Mouse (Mus musculus) forebrain, embryonic 13.5 days (tissue): Measurements from ENCODE around the gene Tmf1. TPM values are rescaled to one million over a fixed set of nuclear protein-coding genes. Genes with fewer than 3 reads are reported as not detected.

Experiments
- ATAC-seq: fragments of 200-750 bp; cut with Nextera tagmentation; 2 replicates; pipeline ENCODE4 v1.8.0; 2017
- H3K27ac ChIP-seq: fragments of 300-500 bp; sonication (generic); 2 replicates; pipeline ENCODE4 v1.5.1; 2015; ENCODE audit warnings: inconsistent platforms, mild to moderate bottlenecking, moderate library complexity
- H3K27me3 ChIP-seq: fragments of 300-500 bp; sonication (generic); 2 replicates; pipeline ENCODE4 v1.6.1; 2015; ENCODE audit warnings: mild to moderate bottlenecking, inconsistent platforms
- H3K36me3 ChIP-seq: fragments of 300-500 bp; sonication (generic); 2 replicates; pipeline ENCODE4 v1.6.1; 2015; ENCODE audit warnings: mild to moderate bottlenecking, inconsistent platforms; ENCODE audit not compliant: poor library complexity, severe bottlenecking
- H3K4me1 ChIP-seq: fragments of 300-500 bp; sonication (generic); 2 replicates; pipeline ENCODE4 v1.6.1; 2015; ENCODE audit warnings: inconsistent platforms
- H3K4me2 ChIP-seq: fragments of 300-500 bp; sonication (generic); 2 replicates; pipeline ENCODE4 v1.6.1; 2015; ENCODE audit warnings: inconsistent platforms, mild to moderate bottlenecking, moderate library complexity
- H3K4me3 ChIP-seq: fragments of 300-500 bp; sonication (generic); 2 replicates; pipeline ENCODE4 v1.5.1; 2015; ENCODE audit warnings: mild to moderate bottlenecking, inconsistent platforms
- H3K9ac ChIP-seq: fragments of 300-500 bp; sonication (generic); 2 replicates; pipeline ENCODE4 v1.6.1; 2015; ENCODE audit warnings: mild to moderate bottlenecking, inconsistent platforms
- H3K9me3 ChIP-seq: fragments of 300-500 bp; sonication (generic); replicated peaks from 2 replicates; pipeline ENCODE4 v1.6.1; 2016; ENCODE audit warnings: inconsistent platforms
- WGBS: fragments of 180-500 bp; shearing (Covaris S2); methylation state at CpG from one replicate; pipeline ENCODE4 v1.1.7; 2015; 5-methylcytosine and 5-hydroxymethylcytosine counted together
- polyA plus RNA-seq: library from polyadenylated mRNA; unstranded; fragments of >200 nt; fragmentation: Nextera tagmentation; extraction: Ambion mirVana; gene quantifications from 2 replicates; pipeline ENCODE4 v1.2.1, GENCODE M21; 2015

Gene Tmf1
- polyA plus RNA-seq = 41.0 and 43.1 TPM in 2 replicates

GRCm38 (mm10) chr6:97178491-97179366, at the start of gene Tmf1:
Gene Tmf1, minus strand, starts transcription at chr6:97179122.
- Histone ChIP-seq H3K9me3 (no peaks in the 10 kb centered on the region), H3K4me3 (peak within 1 kb of the TSS; percentile 92), H3K27me3 (no peaks in the 10 kb centered on the region), H3K9ac (peak within 1 kb of the TSS; percentile 95), H3K36me3 (peaks cover 23% of the 10 kb centered on the region), H3K4me1 (peaks cover 19% of the 10 kb centered on the region), H3K27ac (peak within 1 kb of the TSS; percentile 88), H3K4me2 (peak within 1 kb of the TSS; percentile 63)
- ATAC-seq = peak; percentile 98
- WGBS = under 1% methylated on average over 62 of the region's 80 CpGs

- WGBS = 97% methylated on average over 9 of the region's 9 CpGs
Observed at GRCm38 (mm10) chr6:97227067-97227847, 48.3 kb upstream of the Tmf1 start.

GRCm38 (mm10) chr6:97226083-97226491, 47.2 kb upstream of the Tmf1 start:
- WGBS = 23% methylated on average over 1 of the region's 1 CpGs

More at GRCm38 (mm10) chr6:97227067-97227847, 48.3 kb upstream of the Tmf1 start:
- H3K4me1 ChIP-seq = peaks cover 10% of the 10 kb centered on the region
- no peaks in the 10 kb centered on the region for H3K9me3 ChIP-seq
- no peak overlapping the region for H3K4me2 ChIP-seq
- peaks cover 36% of the 10 kb centered on the region for H3K36me3 ChIP-seq
- no peaks in the 10 kb centered on the region for H3K27me3 ChIP-seq
- H3K9ac ChIP-seq = no peak overlapping the region
- H3K4me3 ChIP-seq = no peak overlapping the region
- ATAC-seq = no peak
- no peak overlapping the region for H3K27ac ChIP-seq

GRCm38 (mm10) chr6:97224505-97224904, 45.6 kb upstream of the Tmf1 start:
- Histone ChIP-seq H3K9me3 (no peaks in the 10 kb centered on the region), H3K4me1 (peaks cover 23% of the 10 kb centered on the region), H3K4me3 (no peak overlapping the region), H3K27ac (no peak overlapping the region), H3K4me2 (no peak overlapping the region), H3K36me3 (peaks cover 15% of the 10 kb centered on the region), H3K27me3 (no peaks in the 10 kb centered on the region), H3K9ac (no peak overlapping the region)
- ATAC-seq = no peak
- 95% methylated on average over 8 of the region's 8 CpGs for WGBS

More at GRCm38 (mm10) chr6:97226083-97226491, 47.2 kb upstream of the Tmf1 start:
- H3K4me2 ChIP-seq = no peak overlapping the region
- no peak overlapping the region for H3K4me3 ChIP-seq
- no peaks in the 10 kb centered on the region for H3K9me3 ChIP-seq
- peak overlapping the region; percentile 55 for H3K27ac ChIP-seq
- peak overlapping the region; percentile 17; the same call in 1 of the 2 replicates for H3K9ac ChIP-seq
- ATAC-seq = no peak
- no peaks in the 10 kb centered on the region for H3K27me3 ChIP-seq
- peaks cover 27% of the 10 kb centered on the region for H3K36me3 ChIP-seq
- peaks cover 21% of the 10 kb centered on the region for H3K4me1 ChIP-seq

GRCm38 (mm10) chr6:97223566-97223965, 44.6 kb upstream of the Tmf1 start:
- H3K9me3 ChIP-seq = no peaks in the 10 kb centered on the region
- H3K9ac ChIP-seq = no peak overlapping the region
- no peak overlapping the region for H3K4me3 ChIP-seq
- 72% methylated on average over 4 of the region's 4 CpGs for WGBS
- no peaks in the 10 kb centered on the region for H3K27me3 ChIP-seq
- no peak for ATAC-seq
- H3K4me1 ChIP-seq = peaks cover 23% of the 10 kb centered on the region
- H3K4me2 ChIP-seq = no peak overlapping the region
- H3K27ac ChIP-seq = no peak overlapping the region
- peaks cover 13% of the 10 kb centered on the region for H3K36me3 ChIP-seq

- no peak overlapping the region for H3K4me3 ChIP-seq
- ATAC-seq = no peak
- H3K9me3 ChIP-seq = no peaks in the 10 kb centered on the region
- no peaks in the 10 kb centered on the region for H3K27me3 ChIP-seq
- H3K9ac ChIP-seq = no peak overlapping the region
- 66% methylated on average over 5 of the region's 5 CpGs for WGBS
- H3K27ac ChIP-seq = no peak overlapping the region
- peaks cover 23% of the 10 kb centered on the region for H3K4me1 ChIP-seq
- peaks cover 13% of the 10 kb centered on the region for H3K36me3 ChIP-seq
- no peak overlapping the region for H3K4me2 ChIP-seq
Observed at GRCm38 (mm10) chr6:97222931-97223467, 44.1 kb upstream of the Tmf1 start.

- Histone ChIP-seq H3K4me2 (no peak overlapping the region), H3K36me3 (peaks cover 10% of the 10 kb centered on the region), H3K9ac (no peak overlapping the region), H3K9me3 (no peaks in the 10 kb centered on the region), H3K4me1 (peaks cover 23% of the 10 kb centered on the region), H3K27me3 (no peaks in the 10 kb centered on the region), H3K27ac (no peak overlapping the region), H3K4me3 (no peak overlapping the region)
- ATAC-seq = no peak
- WGBS = 49% methylated on average over 6 of the region's 6 CpGs
Observed at GRCm38 (mm10) chr6:97222321-97222720, 43.4 kb upstream of the Tmf1 start.

- ATAC-seq = peak; percentile 43; the same call in 1 of the 2 replicates
- H3K27ac ChIP-seq = peak overlapping the region; percentile 2
- peaks cover 27% of the 10 kb centered on the region for H3K4me1 ChIP-seq
- H3K4me3 ChIP-seq = no peak overlapping the region
- no peaks in the 10 kb centered on the region for H3K27me3 ChIP-seq
- no peak overlapping the region for H3K9ac ChIP-seq
- H3K9me3 ChIP-seq = no peaks in the 10 kb centered on the region
- H3K4me2 ChIP-seq = no peak overlapping the region
- H3K36me3 ChIP-seq = peaks cover 7% of the 10 kb centered on the region; the same call in 1 of the 2 replicates
- whole genome bisulfite sequencing = 63% methylated on average over 15 of the region's 15 CpGs
Observed at GRCm38 (mm10) chr6:97221205-97222025, 42.5 kb upstream of the Tmf1 start.

GRCm38 (mm10) chr6:97220672-97221071, 41.8 kb upstream of the Tmf1 start:
- WGBS = 41% methylated on average over 4 of the region's 5 CpGs
- Histone ChIP-seq H3K36me3 (peaks cover 7% of the 10 kb centered on the region; the same call in 1 of the 2 replicates), H3K4me2 (no peak overlapping the region), H3K9ac (no peak overlapping the region), H3K4me1 (peaks cover 22% of the 10 kb centered on the region), H3K9me3 (no peaks in the 10 kb centered on the region), H3K27ac (no peak overlapping the region), H3K27me3 (no peaks in the 10 kb centered on the region), H3K4me3 (no peak overlapping the region)
- ATAC-seq = no peak

- no peak overlapping the region for H3K9ac ChIP-seq
- no peak overlapping the region for H3K4me3 ChIP-seq
- peak overlapping the region; percentile 37 for H3K27ac ChIP-seq
- H3K9me3 ChIP-seq = no peaks in the 10 kb centered on the region
- H3K27me3 ChIP-seq = no peaks in the 10 kb centered on the region
- no peak overlapping the region for H3K4me2 ChIP-seq
- WGBS = 71% methylated on average over 4 of the region's 4 CpGs
- peaks cover 28% of the 10 kb centered on the region for H3K4me1 ChIP-seq
- peak; percentile 50; the same call in 1 of the 2 replicates for ATAC-seq
- H3K36me3 ChIP-seq = peaks cover 11% of the 10 kb centered on the region; the same call in 1 of the 2 replicates
Observed at GRCm38 (mm10) chr6:97216154-97216821, 37.4 kb upstream of the Tmf1 start.

- ATAC-seq = no peak
- Histone ChIP-seq H3K27ac (no peak overlapping the region), H3K36me3 (peaks cover 11% of the 10 kb centered on the region; the same call in 1 of the 2 replicates), H3K27me3 (no peaks in the 10 kb centered on the region), H3K4me1 (peaks cover 25% of the 10 kb centered on the region), H3K4me2 (peak overlapping the region; percentile 82), H3K9me3 (no peaks in the 10 kb centered on the region), H3K4me3 (peak overlapping the region; percentile 71), H3K9ac (peak overlapping the region; percentile 79; the same call in 1 of the 2 replicates)
- 74% methylated on average over 12 of the region's 12 CpGs for WGBS
Observed at GRCm38 (mm10) chr6:97211981-97212380, 33.1 kb upstream of the Tmf1 start.
